Mouse (Mus musculus): ENCODE measurements around the gene Ube2f.

DNA sequence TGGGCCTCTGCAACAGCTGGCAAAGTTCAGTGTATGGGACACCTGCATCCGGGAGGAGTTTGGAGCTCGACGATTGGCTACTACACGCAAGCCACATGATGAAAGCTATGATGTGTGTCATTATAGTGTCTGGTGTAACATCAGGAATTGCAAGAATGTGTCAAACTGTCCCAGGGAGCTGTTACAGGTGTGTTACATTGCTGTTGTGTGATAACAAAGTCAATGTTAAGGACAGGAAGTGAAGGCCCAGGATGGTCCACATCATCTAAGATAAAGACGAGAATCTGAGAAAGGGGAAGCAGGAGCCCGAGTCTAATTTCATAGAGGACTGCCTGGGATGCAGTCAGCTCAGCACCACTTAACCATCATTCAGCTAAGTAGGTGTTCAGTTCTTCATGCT is 45.4 kb downstream of the Ube2f start:
- TF ChIP-seq CTCF (IDR thresholded peaks at IDR 0.05; ENCODE audit: extremely low read depth, insufficient read depth, insufficient read length, insufficient replicate concordance) (no peak), POLR2A (IDR thresholded peaks at IDR 0.05; ENCODE audit: low read depth, low read length) (no peak)
